16 mouse cellular contexts compared by ENCODE assay signal in the genomic region with DNA sequence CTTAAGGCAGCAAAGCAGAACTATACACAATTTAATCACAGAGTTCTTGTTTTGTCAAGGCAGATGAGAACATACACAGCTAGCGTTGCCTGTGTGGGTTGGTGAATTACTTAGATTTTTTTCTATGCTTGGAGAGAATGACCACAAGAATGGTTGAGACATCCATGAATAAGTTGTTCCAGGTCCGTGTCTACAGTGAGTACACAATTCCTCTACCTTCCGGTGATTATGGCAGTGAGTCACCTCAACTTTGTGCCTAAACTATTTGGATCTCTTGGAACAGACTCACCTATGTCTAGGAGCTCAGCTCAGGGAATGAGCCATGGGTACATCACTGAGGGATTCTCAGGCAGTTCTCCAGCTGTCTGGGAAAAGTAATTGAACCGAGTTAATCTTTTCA.
"Had no signal": no experiment of that assay in that cellular context is flagged by ENCODE, and none has a peak within 500 bp of the region (broad histone marks: within the 10 kb centered on the region; RNA-seq: fewer than 3 reads in every experiment).

No protein-coding gene starts in this region.

- ATAC-seq: liver, postnatal 0 days; lung, postnatal 0 days; midbrain, embryonic 13.5 days; midbrain, embryonic 16.5 days had no signal

- H3K36me3 ChIP-seq: limb, embryonic 12.5 days; limb, embryonic 15.5 days; midbrain, embryonic 13.5 days had no signal

- H3K27me3 ChIP-seq: limb, embryonic 12.5 days; limb, embryonic 15.5 days; midbrain, embryonic 13.5 days had no signal

- H3K4me3 ChIP-seq: layer of hippocampus, adult 2 months; limb, embryonic 12.5 days; limb, embryonic 15.5 days; midbrain, embryonic 13.5 days had no signal

- DNase-seq: kidney, adult 2 months; kidney, postnatal 25 days; layer of hippocampus, adult 9-11 months; liver, postnatal 0 days; lung, embryonic 14.5 days; right cerebral cortex, postnatal 14 days; right cerebral cortex, postnatal 4 days; thymus, adult 2 months; thymus, postnatal 14 days; thymus, postnatal 4 days had no signal
